Mouse (Mus musculus): ENCODE results near the gene Mgat5. TPM values are rescaled to one million over a fixed set of nuclear protein-coding genes. Genes with fewer than 3 reads are reported as not detected.

Mgat5 gene
- polyA plus RNA-seq, 1 experiment from 2014 or later = 7.2 TPM

- H3K27me3 ChIP-seq (ENCODE audit: control insufficient read depth, insufficient read depth, low read length) = no peaks in the 10 kb centered on the region
- H3K9ac ChIP-seq (ENCODE audit: low read length) = no peak overlapping the region
- 81% methylated on average over 9 of the region's 9 CpGs for WGBS
These were observed 140.1 kb downstream of the Mgat5 start for GRCm38 (mm10) chr1:127344913-127345312.

GRCm38 (mm10) chr1:127346596-127347139, 141.9 kb downstream of the Mgat5 start:
- H3K27me3 ChIP-seq (ENCODE audit: control insufficient read depth, insufficient read depth, low read length) = no peaks in the 10 kb centered on the region
- WGBS = 56% methylated on average over 3 of the region's 3 CpGs
- H3K4me1 ChIP-seq (ENCODE audit: control insufficient read depth, insufficient read depth, low read length) = peaks cover 7% of the 10 kb centered on the region; the same call in 1 of the 2 replicates
- no peaks in the 10 kb centered on the region for H3K9me3 ChIP-seq (ENCODE audit: control insufficient read depth, low read length)
- H3K4me3 ChIP-seq (ENCODE audit: low read depth, low read length) = no peak overlapping the region
- no peak overlapping the region for H3K27ac ChIP-seq (ENCODE audit: low read depth, low read length)
- DNase-seq (ENCODE audit: low spot score) (no peak), ATAC-seq (ENCODE audit: insufficient read depth, low FRiP score, low TSS enrichment) (no peak)
- H3K9ac ChIP-seq (ENCODE audit: low read length) = no peak overlapping the region
- H3K4me2 ChIP-seq (ENCODE audit: low read depth) = no peak overlapping the region
- no peaks in the 10 kb centered on the region for H3K36me3 ChIP-seq (ENCODE audit: control insufficient read depth, insufficient read depth, low read length)

More at GRCm38 (mm10) chr1:127344913-127345312, 140.1 kb downstream of the Mgat5 start:
- H3K27ac ChIP-seq (ENCODE audit: low read depth, low read length) = no peak overlapping the region
- peaks cover 7% of the 10 kb centered on the region; the same call in 1 of the 2 replicates for H3K4me1 ChIP-seq (ENCODE audit: control insufficient read depth, insufficient read depth, low read length)
- H3K4me3 ChIP-seq (ENCODE audit: low read depth, low read length) = no peak overlapping the region
- H3K4me2 ChIP-seq (ENCODE audit: low read depth) = no peak overlapping the region
- DNase-seq (ENCODE audit: low spot score) (no peak), ATAC-seq (ENCODE audit: insufficient read depth, low FRiP score, low TSS enrichment) (no peak)
- H3K36me3 ChIP-seq (ENCODE audit: control insufficient read depth, insufficient read depth, low read length) = no peaks in the 10 kb centered on the region
- H3K9me3 ChIP-seq (ENCODE audit: control insufficient read depth, low read length) = no peaks in the 10 kb centered on the region

GRCm38 (mm10) chr1:127347878-127348620, 143.2 kb downstream of the Mgat5 start:
- H3K27ac ChIP-seq (ENCODE audit: low read depth, low read length) = no peak overlapping the region
- H3K9me3 ChIP-seq (ENCODE audit: control insufficient read depth, low read length) = no peaks in the 10 kb centered on the region
- no peak overlapping the region for H3K4me3 ChIP-seq (ENCODE audit: low read depth, low read length)
- H3K4me2 ChIP-seq (ENCODE audit: low read depth) = no peak overlapping the region
- 96% methylated on average over 3 of the region's 3 CpGs for WGBS
- no peaks in the 10 kb centered on the region for H3K27me3 ChIP-seq (ENCODE audit: control insufficient read depth, insufficient read depth, low read length)
- H3K4me1 ChIP-seq (ENCODE audit: control insufficient read depth, insufficient read depth, low read length) = peaks cover 7% of the 10 kb centered on the region; the same call in 1 of the 2 replicates
- ATAC-seq (ENCODE audit: insufficient read depth, low FRiP score, low TSS enrichment) (0 out of 2 replicates have a peak, but pooled peaks have one; percentile 23), DNase-seq (ENCODE audit: low spot score) (no peak)
- H3K36me3 ChIP-seq (ENCODE audit: control insufficient read depth, insufficient read depth, low read length) = no peaks in the 10 kb centered on the region
- no peak overlapping the region for H3K9ac ChIP-seq (ENCODE audit: low read length)

GRCm38 (mm10) chr1:127348642-127349341, 144.0 kb downstream of the Mgat5 start:
- 67% methylated on average over 9 of the region's 9 CpGs for WGBS
- no peak overlapping the region for H3K9ac ChIP-seq (ENCODE audit: low read length)
- H3K4me3 ChIP-seq (ENCODE audit: low read depth, low read length) = no peak overlapping the region
- H3K4me2 ChIP-seq (ENCODE audit: low read depth) = no peak overlapping the region
- H3K27me3 ChIP-seq (ENCODE audit: control insufficient read depth, insufficient read depth, low read length) = no peaks in the 10 kb centered on the region
- H3K4me1 ChIP-seq (ENCODE audit: control insufficient read depth, insufficient read depth, low read length) = peaks cover 7% of the 10 kb centered on the region; the same call in 1 of the 2 replicates
- H3K27ac ChIP-seq (ENCODE audit: low read depth, low read length) = no peak overlapping the region
- no peaks in the 10 kb centered on the region for H3K9me3 ChIP-seq (ENCODE audit: control insufficient read depth, low read length)
- DNase-seq (ENCODE audit: low spot score) (no peak), ATAC-seq (ENCODE audit: insufficient read depth, low FRiP score, low TSS enrichment) (no peak)
- no peaks in the 10 kb centered on the region for H3K36me3 ChIP-seq (ENCODE audit: control insufficient read depth, insufficient read depth, low read length)

GRCm38 (mm10) chr1:127351380-127352057, 146.7 kb downstream of the Mgat5 start:
- no peak for ATAC-seq (ENCODE audit: insufficient read depth, low FRiP score, low TSS enrichment)
- no peak overlapping the region for H3K9ac ChIP-seq (ENCODE audit: low read length)
- no peaks in the 10 kb centered on the region for H3K36me3 ChIP-seq (ENCODE audit: control insufficient read depth, insufficient read depth, low read length)
- no peak overlapping the region for H3K4me2 ChIP-seq (ENCODE audit: low read depth)
- DNase-seq (ENCODE audit: low spot score) = no peak
- H3K9me3 ChIP-seq (ENCODE audit: control insufficient read depth, low read length) = no peaks in the 10 kb centered on the region
- H3K27me3 ChIP-seq (ENCODE audit: control insufficient read depth, insufficient read depth, low read length) = no peaks in the 10 kb centered on the region
- H3K27ac ChIP-seq (ENCODE audit: low read depth, low read length) = no peak overlapping the region
- WGBS = 93% methylated on average over 12 of the region's 12 CpGs
- H3K4me3 ChIP-seq (ENCODE audit: low read depth, low read length) = no peak overlapping the region
- peaks cover 7% of the 10 kb centered on the region; the same call in 1 of the 2 replicates for H3K4me1 ChIP-seq (ENCODE audit: control insufficient read depth, insufficient read depth, low read length)

- H3K36me3 ChIP-seq (ENCODE audit: control insufficient read depth, insufficient read depth, low read length) = no peaks in the 10 kb centered on the region
- DNase-seq (ENCODE audit: low spot score) (no peak), ATAC-seq (ENCODE audit: insufficient read depth, low FRiP score, low TSS enrichment) (no peak)
- H3K27me3 ChIP-seq (ENCODE audit: control insufficient read depth, insufficient read depth, low read length) = no peaks in the 10 kb centered on the region
- H3K4me3 ChIP-seq (ENCODE audit: low read depth, low read length) = no peak overlapping the region
- no peak overlapping the region for H3K27ac ChIP-seq (ENCODE audit: low read depth, low read length)
- 82% methylated on average over 4 of the region's 4 CpGs for WGBS
- H3K9ac ChIP-seq (ENCODE audit: low read length) = no peak overlapping the region
- H3K9me3 ChIP-seq (ENCODE audit: control insufficient read depth, low read length) = no peaks in the 10 kb centered on the region
- H3K4me2 ChIP-seq (ENCODE audit: low read depth) = no peak overlapping the region
- H3K4me1 ChIP-seq (ENCODE audit: control insufficient read depth, insufficient read depth, low read length) = peaks cover 7% of the 10 kb centered on the region; the same call in 1 of the 2 replicates
These were observed 147.4 kb downstream of the Mgat5 start for GRCm38 (mm10) chr1:127352131-127352793.

- Histone ChIP-seq H3K36me3 (ENCODE audit: control insufficient read depth, insufficient read depth, low read length) (no peaks in the 10 kb centered on the region), H3K9me3 (ENCODE audit: control insufficient read depth, low read length) (no peaks in the 10 kb centered on the region), H3K27me3 (ENCODE audit: control insufficient read depth, insufficient read depth, low read length) (no peaks in the 10 kb centered on the region), H3K27ac (ENCODE audit: low read depth, low read length) (no peak overlapping the region), H3K4me3 (ENCODE audit: low read depth, low read length) (no peak overlapping the region), H3K9ac (ENCODE audit: low read length) (no peak overlapping the region), H3K4me1 (ENCODE audit: control insufficient read depth, insufficient read depth, low read length) (peaks cover 4% of the 10 kb centered on the region; the same call in 1 of the 2 replicates), H3K4me2 (ENCODE audit: low read depth) (no peak overlapping the region)
- no peak for DNase-seq (ENCODE audit: low spot score)
- WGBS = 76% methylated on average over 9 of the region's 9 CpGs
- no peak for ATAC-seq (ENCODE audit: insufficient read depth, low FRiP score, low TSS enrichment)
These were observed 148.6 kb downstream of the Mgat5 start for GRCm38 (mm10) chr1:127353408-127353807.

- no peaks in the 10 kb centered on the region for H3K4me1 ChIP-seq (ENCODE audit: control insufficient read depth, insufficient read depth, low read length)
- ATAC-seq (ENCODE audit: insufficient read depth, low FRiP score, low TSS enrichment) = no peak
- DNase-seq (ENCODE audit: low spot score) = no peak
- H3K4me2 ChIP-seq (ENCODE audit: low read depth) = no peak overlapping the region
- no peaks in the 10 kb centered on the region for H3K27me3 ChIP-seq (ENCODE audit: control insufficient read depth, insufficient read depth, low read length)
- H3K4me3 ChIP-seq (ENCODE audit: low read depth, low read length) = no peak overlapping the region
- H3K36me3 ChIP-seq (ENCODE audit: control insufficient read depth, insufficient read depth, low read length) = no peaks in the 10 kb centered on the region
- H3K9ac ChIP-seq (ENCODE audit: low read length) = no peak overlapping the region
- H3K9me3 ChIP-seq (ENCODE audit: control insufficient read depth, low read length) = no peaks in the 10 kb centered on the region
- H3K27ac ChIP-seq (ENCODE audit: low read depth, low read length) = no peak overlapping the region
- 82% methylated on average over 5 of the region's 5 CpGs for WGBS
These were observed 149.3 kb downstream of the Mgat5 start for GRCm38 (mm10) chr1:127354152-127354551.
